Mouse (Mus musculus) lung, postnatal 4 days (tissue): ENCODE results near the gene Maip1.

Experiments
- DNase-seq, 2 experiments: peaks; one replicate each; pipeline ENCODE4 v3.0.0; 2021

Gene Maip1

DNA sequence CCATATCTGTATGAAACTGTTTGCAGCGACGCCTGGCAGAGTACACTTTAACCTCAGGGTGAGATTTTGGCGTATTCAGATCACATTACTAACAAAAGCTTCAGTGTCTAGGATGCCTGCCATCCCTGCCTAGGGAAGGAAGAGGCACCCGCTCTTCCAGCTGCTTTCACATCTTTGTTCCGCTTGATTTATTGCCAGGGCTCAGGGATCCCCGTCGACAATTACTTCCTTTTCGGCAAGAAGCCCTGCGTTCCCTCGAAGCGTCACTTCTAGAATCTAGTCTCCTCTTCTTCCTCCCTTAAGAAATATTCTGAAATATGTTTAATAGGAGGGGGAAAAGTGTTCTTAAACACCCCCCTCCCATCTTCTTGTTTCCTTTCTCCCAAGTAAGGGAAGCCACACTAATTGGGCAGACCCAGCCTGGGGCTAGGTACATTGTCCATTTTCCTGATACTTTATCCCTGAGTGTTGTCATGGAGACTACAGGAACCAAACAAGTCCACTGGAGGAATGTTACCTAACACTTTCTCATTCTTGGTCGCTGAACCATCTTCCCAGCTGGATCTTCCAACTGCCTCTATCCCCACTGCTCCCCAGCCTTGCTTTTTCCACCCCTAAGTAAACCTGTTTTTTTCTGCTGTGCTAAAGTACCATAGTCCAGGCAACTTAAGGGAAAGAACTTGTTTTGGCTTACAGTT, 23.8 kb downstream of the Maip1 start:
- DNase-seq, result peak; percentile 18 to 33

DNA sequence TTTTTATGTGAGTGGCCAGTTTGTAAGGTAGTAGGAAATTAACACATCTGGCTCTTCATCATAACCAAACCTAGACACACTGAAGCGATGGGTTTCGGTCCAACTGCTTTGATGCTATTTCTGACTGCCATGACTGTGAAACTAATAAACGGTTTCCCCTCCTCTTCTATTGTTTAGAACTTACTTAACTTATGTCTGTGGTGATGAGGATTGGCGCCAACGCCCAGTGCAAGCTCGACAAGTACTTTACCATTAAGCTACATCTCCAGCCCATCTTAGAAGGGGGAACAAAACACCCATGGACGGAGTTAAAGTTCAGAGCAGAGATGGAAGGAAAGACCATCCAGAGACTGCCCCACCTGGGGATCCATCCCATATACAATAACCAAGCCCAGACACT, 27.0 kb downstream of the Maip1 start:
- DNase-seq, result no peak

DNA sequence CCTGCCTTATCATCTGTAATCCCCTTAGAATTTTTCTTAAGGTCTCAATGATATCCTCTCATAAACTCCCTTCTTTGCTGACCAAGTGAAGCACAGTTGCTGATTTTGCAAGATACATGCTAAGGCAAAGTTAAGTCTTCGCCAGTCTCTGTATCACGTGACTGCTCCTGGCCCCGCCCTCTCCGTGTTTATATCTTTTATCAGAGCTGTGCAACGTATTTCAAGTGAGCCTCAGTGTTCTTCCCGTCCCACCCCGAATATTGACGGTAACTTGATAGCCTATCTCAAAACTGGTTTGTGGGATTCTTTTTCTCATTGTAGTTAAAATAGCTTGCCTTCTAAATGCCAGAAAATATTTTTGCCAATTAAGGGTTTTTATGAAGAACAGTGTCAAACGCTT, 30.3 kb downstream of the Maip1 start:
- peak; percentile 69 to 78 for DNase-seq

DNA sequence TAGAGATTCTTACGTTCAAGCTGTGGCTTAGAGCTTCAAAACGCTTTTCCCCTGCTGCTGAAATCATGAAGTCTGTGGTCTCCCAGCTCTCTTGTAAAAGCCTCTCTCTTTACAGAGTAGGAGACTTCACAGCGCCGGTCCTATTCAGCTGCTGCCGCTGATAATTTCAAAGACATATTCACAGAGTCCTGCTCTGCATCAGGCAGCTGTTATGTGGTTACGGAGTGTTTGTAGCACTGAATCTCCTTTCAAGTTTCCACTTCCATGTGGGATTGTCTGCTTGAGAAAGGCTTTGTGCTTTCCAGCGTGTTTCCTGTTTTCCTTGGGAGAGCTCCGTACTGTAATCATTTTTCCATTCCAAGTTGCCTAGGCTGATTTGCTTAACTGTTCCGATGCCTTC, 30.8 kb downstream of the Maip1 start:
- DNase-seq, result peak in 1 of 2 experiments; percentile 24

DNA sequence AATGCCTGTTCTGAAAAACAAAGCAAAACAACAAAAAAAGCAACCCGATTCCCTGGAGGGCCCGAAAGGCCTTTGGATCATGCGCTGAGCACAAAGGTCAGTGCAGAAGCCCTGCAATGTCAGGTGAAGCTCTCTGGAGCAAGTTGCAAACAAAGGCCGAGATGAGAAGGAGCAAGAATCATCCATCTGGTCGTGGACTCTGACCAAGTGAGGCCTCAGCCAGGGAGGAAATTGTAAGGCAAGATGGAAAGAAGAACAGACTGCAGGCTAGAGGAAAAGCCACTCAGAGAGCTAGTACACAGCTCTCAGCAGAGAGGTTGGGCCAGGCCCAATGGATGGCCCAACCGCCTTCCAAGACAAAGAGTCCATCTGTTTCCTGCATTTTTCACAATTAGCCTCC, 32.9 kb downstream of the Maip1 start:
- DNase-seq, result no peak

DNA sequence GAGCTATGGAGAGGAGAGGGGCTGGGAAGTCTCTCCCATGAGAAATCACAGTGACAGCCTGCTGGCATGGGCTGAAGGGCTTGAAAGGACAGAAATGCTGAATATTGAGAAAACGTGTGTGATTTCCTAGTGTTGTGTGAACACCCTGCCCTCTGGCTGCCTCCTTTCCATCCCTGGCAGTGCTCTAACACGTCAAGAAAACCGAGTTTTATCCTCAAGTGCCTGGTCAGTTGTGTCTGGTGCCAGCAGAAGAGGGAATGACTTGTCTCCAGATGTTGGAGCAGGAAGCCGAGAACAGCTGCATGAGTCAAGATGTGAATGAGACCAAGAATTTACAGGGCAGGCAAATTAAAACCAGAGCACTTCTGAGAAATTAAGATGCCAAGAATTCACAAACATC, 34.6 kb downstream of the Maip1 start:
- DNase-seq, result peak in 1 of 2 experiments; percentile 27

DNA sequence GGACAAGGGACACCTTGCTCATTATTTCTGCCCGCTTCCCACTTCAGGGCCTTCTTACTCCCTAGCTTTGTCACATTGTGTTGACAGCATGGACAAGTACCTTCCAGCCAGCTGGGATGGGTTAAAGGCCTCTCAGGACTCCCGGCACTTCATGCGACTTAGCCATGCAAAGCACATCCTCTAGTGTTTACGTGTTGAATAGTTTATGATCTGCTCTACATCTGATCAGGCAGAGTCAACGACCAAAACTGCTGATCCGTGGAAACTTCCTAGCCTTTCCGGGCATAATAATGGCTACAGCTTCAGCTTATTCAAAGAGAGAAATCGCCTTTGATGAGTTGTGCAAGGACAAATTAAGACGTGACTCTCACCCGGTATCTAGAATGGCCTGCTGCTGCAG, 39.6 kb downstream of the Maip1 start:
- DNase-seq, result no peak

DNA sequence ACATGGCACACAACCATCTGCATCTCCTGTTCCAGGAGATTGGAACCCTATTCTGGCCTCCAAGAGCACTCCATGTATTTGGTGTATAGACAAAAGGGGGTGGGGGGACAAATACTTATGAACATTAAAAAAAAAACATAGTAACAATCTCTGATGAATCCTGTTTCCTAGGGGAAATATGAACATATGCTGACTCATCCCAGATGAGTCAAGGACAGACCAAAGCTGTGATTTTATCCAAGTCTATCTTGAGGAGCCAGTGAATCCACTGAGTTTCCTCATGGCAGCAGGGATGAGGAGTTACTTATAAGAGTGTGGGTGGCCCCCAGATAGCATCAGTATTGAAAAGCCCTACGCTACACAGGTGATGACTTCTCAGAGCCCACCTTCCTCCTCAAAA, 44.1 kb downstream of the Maip1 start:
- no peak for DNase-seq

DNA sequence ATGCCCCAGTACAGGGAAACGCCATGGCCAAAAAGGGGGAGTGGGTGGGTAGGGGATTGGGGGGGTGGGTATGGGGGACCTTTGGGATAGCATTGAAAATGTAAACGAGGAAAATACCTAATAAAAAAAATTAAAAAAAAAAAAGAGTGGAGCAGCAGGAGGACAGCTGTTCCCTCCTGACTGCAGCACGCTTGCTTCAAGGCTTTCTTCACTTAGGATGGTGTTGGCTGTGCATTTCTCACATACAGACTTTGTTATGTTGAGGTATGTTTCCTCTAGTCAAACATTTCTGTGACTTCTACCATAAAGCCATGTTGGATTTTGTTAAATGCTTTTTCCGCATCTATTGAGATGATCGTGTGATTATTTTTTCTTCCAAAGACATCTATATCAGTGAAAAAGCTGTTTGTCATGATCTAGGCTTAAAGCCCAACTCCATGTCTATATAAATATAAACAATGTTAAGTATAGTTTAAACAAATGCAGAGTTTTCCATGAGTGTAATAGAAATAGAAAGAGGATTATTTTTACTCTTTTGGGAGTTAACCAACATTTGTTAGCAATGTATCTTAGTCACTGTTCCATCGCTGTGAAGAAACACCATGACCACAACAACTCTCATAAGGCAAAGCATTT, 54.3 kb downstream of the Maip1 start:
- no peak for DNase-seq
